Mouse (Mus musculus): ENCODE data around the gene Zbtb41.
"Not testable (repeated sequence)": the region's sequence is repeated elsewhere in the genome, so short reads cannot be mapped to it uniquely, and the experiment has no call there.

Gene Zbtb41

GRCm38 (mm10) chr1:139421875-139422791 is at the start of gene Zbtb41:
Zbtb41 (plus strand) TSS chr1:139422288.
- peak; percentile 91 for DNase-seq

- DNase-seq, result no peak
Measured at GRCm38 (mm10) chr1:139375900-139376299, 46.2 kb upstream of the Zbtb41 start.

GRCm38 (mm10) chr1:139376638-139377286 is 45.3 kb upstream of the Zbtb41 start, which contains the start of gene Crb1:
Crb1 (minus strand) TSS chr1:139377100.
- DNase-seq, result no peak

- no peak for DNase-seq
Measured at GRCm38 (mm10) chr1:139378861-139379620, 43.0 kb upstream of the Zbtb41 start.

GRCm38 (mm10) chr1:139379621-139379984 is 42.5 kb upstream of the Zbtb41 start:
- DNase-seq, result no peak

- DNase-seq, result no peak
Measured at GRCm38 (mm10) chr1:139391747-139392146, 30.3 kb upstream of the Zbtb41 start.

- DNase-seq, result no peak
Measured at GRCm38 (mm10) chr1:139396589-139396988, 25.5 kb upstream of the Zbtb41 start.

- DNase-seq, result no peak
Measured at GRCm38 (mm10) chr1:139405766-139406165, 16.3 kb upstream of the Zbtb41 start.

GRCm38 (mm10) chr1:139407701-139408100 is 14.4 kb upstream of the Zbtb41 start:
- no peak for DNase-seq

GRCm38 (mm10) chr1:139412365-139412764 is 9.7 kb upstream of the Zbtb41 start:
- DNase-seq, result not testable (repeated sequence)

- no peak for DNase-seq
Measured at GRCm38 (mm10) chr1:139413465-139413864, 8.6 kb upstream of the Zbtb41 start.

- no peak for DNase-seq
Measured at GRCm38 (mm10) chr1:139421521-139421874, 590 bp upstream of the Zbtb41 start.

GRCm38 (mm10) chr1:139422941-139423340 is 853 bp downstream of the Zbtb41 start:
- DNase-seq, result peak; percentile 9

GRCm38 (mm10) chr1:139423931-139424330 is 1.8 kb downstream of the Zbtb41 start:
- DNase-seq, result no peak

GRCm38 (mm10) chr1:139425006-139425405 is 2.9 kb downstream of the Zbtb41 start:
- DNase-seq, result no peak

GRCm38 (mm10) chr1:139438373-139438772 is 16.3 kb downstream of the Zbtb41 start:
- no peak for DNase-seq

GRCm38 (mm10) chr1:139443103-139443502 is 21.0 kb downstream of the Zbtb41 start:
- not testable (repeated sequence) for DNase-seq

GRCm38 (mm10) chr1:139454340-139455225 is 32.5 kb downstream of the Zbtb41 start, which contains the start of gene Aspm:
Aspm (plus strand) TSS chr1:139454772.
- DNase-seq, result peak; percentile 86

- no peak for DNase-seq
Measured at GRCm38 (mm10) chr1:139455226-139455869, 33.3 kb downstream of the Zbtb41 start.

GRCm38 (mm10) chr1:139460807-139461206 is 38.7 kb downstream of the Zbtb41 start:
- DNase-seq, result no peak

- no peak for DNase-seq
Measured at GRCm38 (mm10) chr1:139465936-139466335, 43.8 kb downstream of the Zbtb41 start.

GRCm38 (mm10) chr1:139478898-139479297 is 56.8 kb downstream of the Zbtb41 start:
- DNase-seq, result no peak
